Mouse (Mus musculus) testis, adult 2 months (tissue): ENCODE data around the gene Zfp651.

Experiments
- CTCF ChIP-seq: fragments of 200-500 bp; IDR thresholded peaks from 2 replicates; pipeline ENCODE4 v1.5.1; 2012; ENCODE audit warnings: low read depth, mild to moderate bottlenecking, inconsistent platforms, low read length, moderate library complexity; ENCODE audit not compliant: control insufficient read depth, insufficient read depth, insufficient replicate concordance
- POLR2A ChIP-seq: fragments of 200-500 bp; IDR thresholded peaks from 2 replicates; pipeline ENCODE4 v1.6.1; 2012; ENCODE audit warnings: low read depth, mild to moderate bottlenecking, inconsistent platforms, low read length, moderate library complexity; ENCODE audit not compliant: control insufficient read depth

DNA sequence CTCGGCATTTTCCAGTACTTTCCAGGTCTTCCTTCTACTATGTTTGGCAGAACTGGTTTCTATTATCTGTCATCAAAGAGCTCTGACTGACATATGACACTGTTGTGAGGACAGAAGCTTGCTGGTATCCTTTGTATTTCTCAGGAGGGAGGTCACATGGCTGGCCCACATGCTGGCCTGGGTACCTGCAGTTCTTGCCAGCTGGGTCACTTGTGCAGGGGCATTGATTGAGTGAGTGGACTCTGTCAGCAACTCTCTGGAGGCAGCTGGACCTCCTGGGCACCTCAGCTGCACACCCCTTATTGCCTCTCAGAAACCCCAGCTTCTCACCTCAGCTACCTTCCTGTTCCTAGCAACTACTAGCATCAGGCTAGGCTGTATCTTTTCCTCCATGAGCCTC, 48.4 kb downstream of the Zfp651 start:
- TF ChIP-seq CTCF (no peak), POLR2A (no peak)
